Mouse (Mus musculus) hindbrain, embryonic 12.5 days (tissue): ENCODE data around the gene Sbk1. TPM values are rescaled to one million over a fixed set of nuclear protein-coding genes. Genes with fewer than 3 reads are reported as not detected.
"Not testable (repeated sequence)": the region's sequence is repeated elsewhere in the genome, so short reads cannot be mapped to it uniquely, and the experiment has no call there.

Experiments used
- ATAC-seq: fragments of 200-750 bp; cut with Nextera tagmentation; 2 replicates; pipeline ENCODE4 v1.8.0; 2017; ENCODE audit warnings: moderate TSS enrichment; ENCODE audit not compliant: low FRiP score
- H3K27ac ChIP-seq: fragments of 300-500 bp; sonication (generic); 2 replicates; pipeline ENCODE4 v1.5.1; 2016; ENCODE audit warnings: mild to moderate bottlenecking
- H3K27me3 ChIP-seq: fragments of 300-500 bp; sonication (generic); 2 replicates; pipeline ENCODE4 v1.6.1; 2016; ENCODE audit warnings: mild to moderate bottlenecking
- H3K36me3 ChIP-seq: fragments of 300-500 bp; sonication (generic); 2 replicates; pipeline ENCODE4 v1.6.1; 2016; ENCODE audit warnings: mild to moderate bottlenecking
- H3K4me1 ChIP-seq: fragments of 300-500 bp; sonication (generic); 2 replicates; pipeline ENCODE4 v1.6.1; 2016
- H3K4me2 ChIP-seq: fragments of 300-500 bp; sonication (generic); replicated peaks from 2 replicates; pipeline ENCODE4 v1.6.1; 2016; ENCODE audit warnings: mild to moderate bottlenecking
- H3K4me3 ChIP-seq: fragments of 300-500 bp; sonication (generic); 2 replicates; pipeline ENCODE4 v1.5.1; 2016; ENCODE audit warnings: mild to moderate bottlenecking
- H3K9ac ChIP-seq: fragments of 300-500 bp; sonication (generic); 2 replicates; pipeline ENCODE4 v1.6.1; 2016; ENCODE audit warnings: mild to moderate bottlenecking, moderate library complexity
- H3K9me3 ChIP-seq: fragments of 300-500 bp; sonication (generic); replicated peaks from 2 replicates; pipeline ENCODE4 v1.6.1; 2016; ENCODE audit warnings: mild to moderate bottlenecking
- WGBS: fragments of 180-500 bp; shearing (Covaris S2); methylation state at CpG from one replicate; pipeline ENCODE4 v1.1.7; 2016; 5-methylcytosine and 5-hydroxymethylcytosine counted together
- polyA plus RNA-seq: library from polyadenylated mRNA; unstranded; fragments of >200 nt; fragmentation: Nextera tagmentation; extraction: Ambion mirVana; gene quantifications from 2 replicates; pipeline ENCODE4 v1.2.1, GENCODE M21; 2016

Sbk1 gene
- polyA plus RNA-seq, 1 experiment from 2014 or later: 309 TPM

- Histone ChIP-seq H3K4me1 (peaks cover 85% of the 10 kb centered on the region), H3K36me3 (peaks cover 81% of the 10 kb centered on the region)
- H3K27me3 ChIP-seq, ATAC-seq, H3K27ac ChIP-seq, H3K9ac ChIP-seq, H3K4me3 ChIP-seq, H3K9me3 ChIP-seq, H3K4me2 ChIP-seq: not testable (repeated sequence)
- 84% methylated on average over 8 of the region's 8 CpGs for WGBS
Measured at GRCm38 (mm10) chr7:126282683-126282990, 10.2 kb downstream of the Sbk1 start.

GRCm38 (mm10) chr7:126284021-126284420 lies 11.6 kb downstream of the Sbk1 start:
- Histone ChIP-seq H3K4me3 (no peak overlapping the region), H3K4me1 (peaks cover 85% of the 10 kb centered on the region), H3K36me3 (peaks cover 67% of the 10 kb centered on the region), H3K27ac (no peak overlapping the region), H3K9me3 (no peaks in the 10 kb centered on the region), H3K4me2 (no peak overlapping the region), H3K27me3 (no peaks in the 10 kb centered on the region), H3K9ac (no peak overlapping the region)
- 91% methylated on average over 5 of the region's 5 CpGs for WGBS
- no peak for ATAC-seq

- no peak overlapping the region for H3K4me2 ChIP-seq
Measured at GRCm38 (mm10) chr7:126284441-126284840, 12.0 kb downstream of the Sbk1 start.

GRCm38 (mm10) chr7:126284865-126285264 lies 12.4 kb downstream of the Sbk1 start:
- Histone ChIP-seq H3K36me3 (peaks cover 70% of the 10 kb centered on the region), H3K27ac (no peak overlapping the region), H3K9ac (no peak overlapping the region)

More at GRCm38 (mm10) chr7:126284441-126284840, 12.0 kb downstream of the Sbk1 start:
- Histone ChIP-seq H3K27me3 (no peaks in the 10 kb centered on the region), H3K9me3 (no peaks in the 10 kb centered on the region), H3K36me3 (peaks cover 68% of the 10 kb centered on the region), H3K4me3 (no peak overlapping the region), H3K4me1 (peaks cover 85% of the 10 kb centered on the region), H3K9ac (no peak overlapping the region), H3K27ac (no peak overlapping the region)
- ATAC-seq: no peak
- 88% methylated on average over 4 of the region's 4 CpGs for WGBS

GRCm38 (mm10) chr7:126285293-126286211 lies 13.1 kb downstream of the Sbk1 start:
- Histone ChIP-seq H3K4me1 (peaks cover 77% of the 10 kb centered on the region), H3K4me2 (no peak overlapping the region), H3K27ac (no peak overlapping the region), H3K27me3 (no peaks in the 10 kb centered on the region), H3K36me3 (peaks cover 71% of the 10 kb centered on the region), H3K9me3 (no peaks in the 10 kb centered on the region), H3K4me3 (no peak overlapping the region), H3K9ac (no peak overlapping the region)
- no peak for ATAC-seq
- 84% methylated on average over 12 of the region's 12 CpGs for WGBS

More at GRCm38 (mm10) chr7:126284865-126285264, 12.4 kb downstream of the Sbk1 start:
- H3K9me3 ChIP-seq: no peaks in the 10 kb centered on the region
- no peak overlapping the region for H3K4me2 ChIP-seq
- no peaks in the 10 kb centered on the region for H3K27me3 ChIP-seq
- no peak for ATAC-seq
- 76% methylated on average over 4 of the region's 4 CpGs for WGBS
- peaks cover 81% of the 10 kb centered on the region for H3K4me1 ChIP-seq
- no peak overlapping the region for H3K4me3 ChIP-seq

GRCm38 (mm10) chr7:126286311-126286710 lies 13.9 kb downstream of the Sbk1 start:
- no peak overlapping the region for H3K9ac ChIP-seq
- no peaks in the 10 kb centered on the region for H3K9me3 ChIP-seq
- no peak overlapping the region for H3K4me2 ChIP-seq
- no peak overlapping the region for H3K4me3 ChIP-seq
- H3K4me1 ChIP-seq: peaks cover 73% of the 10 kb centered on the region
- no peak overlapping the region; the same call in 1 of the 2 replicates for H3K27ac ChIP-seq
- H3K36me3 ChIP-seq: peaks cover 71% of the 10 kb centered on the region
- WGBS: 83% methylated on average over 2 of the region's 2 CpGs
- H3K27me3 ChIP-seq: no peaks in the 10 kb centered on the region
- ATAC-seq: no peak

GRCm38 (mm10) chr7:126287493-126288103 lies 15.2 kb downstream of the Sbk1 start:
- ATAC-seq: no peak
- H3K4me1 ChIP-seq: peaks cover 64% of the 10 kb centered on the region
- 60% methylated on average over 9 of the region's 10 CpGs for WGBS
- no peak overlapping the region; the same call in 1 of the 2 replicates for H3K4me2 ChIP-seq
- H3K9me3 ChIP-seq: no peaks in the 10 kb centered on the region
- H3K36me3 ChIP-seq: peaks cover 71% of the 10 kb centered on the region
- no peak overlapping the region; the same call in 1 of the 2 replicates for H3K9ac ChIP-seq
- no peak overlapping the region for H3K4me3 ChIP-seq
- H3K27ac ChIP-seq: peak overlapping the region; percentile 61
- no peaks in the 10 kb centered on the region for H3K27me3 ChIP-seq

- Histone ChIP-seq H3K27ac (peak overlapping the region; percentile 61), H3K27me3 (no peaks in the 10 kb centered on the region), H3K9me3 (no peaks in the 10 kb centered on the region), H3K4me2 (no peak overlapping the region; the same call in 1 of the 2 replicates), H3K36me3 (peaks cover 73% of the 10 kb centered on the region), H3K4me1 (peaks cover 68% of the 10 kb centered on the region), H3K9ac (no peak overlapping the region), H3K4me3 (no peak overlapping the region)
- 80% methylated on average over 2 of the region's 2 CpGs for WGBS
- no peak for ATAC-seq
Measured at GRCm38 (mm10) chr7:126288104-126288497, 15.7 kb downstream of the Sbk1 start.

GRCm38 (mm10) chr7:126288571-126289091 lies 16.2 kb downstream of the Sbk1 start:
- H3K9ac ChIP-seq: 0 out of 2 replicates have a peak overlapping the region, but pooled peaks have one; percentile 18
- H3K4me1 ChIP-seq: peaks cover 70% of the 10 kb centered on the region
- H3K4me2 ChIP-seq: peak overlapping the region; percentile 3; the same call in 1 of the 2 replicates
- H3K36me3 ChIP-seq: peaks cover 74% of the 10 kb centered on the region
- H3K27ac ChIP-seq: peak overlapping the region; percentile 61
- no peaks in the 10 kb centered on the region for H3K27me3 ChIP-seq
- ATAC-seq: no peak
- H3K4me3 ChIP-seq: no peak overlapping the region
- WGBS: 75% methylated on average over 13 of the region's 13 CpGs
- no peaks in the 10 kb centered on the region for H3K9me3 ChIP-seq

- Histone ChIP-seq H3K27me3 (no peaks in the 10 kb centered on the region), H3K4me1 (peaks cover 65% of the 10 kb centered on the region), H3K9ac (no peak overlapping the region), H3K36me3 (peaks cover 75% of the 10 kb centered on the region), H3K27ac (no peak overlapping the region; the same call in 1 of the 2 replicates), H3K4me3 (no peak overlapping the region), H3K9me3 (no peaks in the 10 kb centered on the region), H3K4me2 (0 out of 2 replicates have a peak overlapping the region, but pooled peaks have one; percentile 3)
- no peak for ATAC-seq
- WGBS: 74% methylated on average over 7 of the region's 7 CpGs
Measured at GRCm38 (mm10) chr7:126289371-126289770, 17.0 kb downstream of the Sbk1 start.

- peaks cover 75% of the 10 kb centered on the region for H3K36me3 ChIP-seq
- 93% methylated on average over 7 of the region's 7 CpGs for WGBS
- ATAC-seq: no peak
- no peak overlapping the region for H3K27ac ChIP-seq
- H3K4me2 ChIP-seq: no peak overlapping the region
- no peaks in the 10 kb centered on the region for H3K27me3 ChIP-seq
- H3K9ac ChIP-seq: no peak overlapping the region
- H3K4me1 ChIP-seq: peaks cover 59% of the 10 kb centered on the region
- no peaks in the 10 kb centered on the region for H3K9me3 ChIP-seq
- H3K4me3 ChIP-seq: no peak overlapping the region
Measured at GRCm38 (mm10) chr7:126289956-126290355, 17.5 kb downstream of the Sbk1 start.
